Mouse (Mus musculus) midbrain, embryonic 14.5 days (tissue): Measurements from ENCODE around the gene Syt8. TPM values are rescaled to one million over a fixed set of nuclear protein-coding genes. Genes with fewer than 3 reads are reported as not detected.

Experiments used
- ATAC-seq: fragments of 200-750 bp; cut with Nextera tagmentation; 2 replicates; pipeline ENCODE4 v1.8.0; 2017; ENCODE audit warnings: moderate number of reproducible peaks, moderate library complexity; ENCODE audit not compliant: low FRiP score, low TSS enrichment
- DNase-seq: peaks from one replicate; pipeline ENCODE4 v3.0.0-alpha.2; 2015
- H3K27ac ChIP-seq: fragments of 300-500 bp; sonication (generic); replicated peaks from 2 replicates; pipeline ENCODE4 v1.5.1; 2014; ENCODE audit warnings: mild to moderate bottlenecking, low read depth, low read length, moderate library complexity
- H3K27me3 ChIP-seq: fragments of 300-500 bp; sonication (generic); 2 replicates; pipeline ENCODE4 v1.6.1; 2014; ENCODE audit warnings: low read length, control low read depth, mixed read lengths; ENCODE audit not compliant: control insufficient read depth, insufficient read depth
- H3K36me3 ChIP-seq: fragments of 300-500 bp; sonication (generic); 2 replicates; pipeline ENCODE4 v1.6.1; 2014; ENCODE audit warnings: low read length, control low read depth; ENCODE audit not compliant: control insufficient read depth, insufficient read depth
- H3K4me1 ChIP-seq: fragments of 300-500 bp; sonication (generic); 2 replicates; pipeline ENCODE4 v1.6.1; 2014; ENCODE audit warnings: mild to moderate bottlenecking, antibody characterized with exemption, low read length, control low read depth; ENCODE audit not compliant: control insufficient read depth, insufficient read depth
- H3K4me2 ChIP-seq: fragments of 300-500 bp; sonication (generic); 2 replicates; pipeline ENCODE4 v1.6.1; 2014; ENCODE audit warnings: mild to moderate bottlenecking, low read length, moderate library complexity
- H3K4me3 ChIP-seq: fragments of 300-500 bp; sonication (generic); replicated peaks from 2 replicates; pipeline ENCODE4 v1.5.1; 2014; ENCODE audit warnings: low read depth, low read length
- H3K9ac ChIP-seq: fragments of 300-500 bp; sonication (generic); replicated peaks from 2 replicates; pipeline ENCODE4 v1.6.1; 2014; ENCODE audit warnings: mild to moderate bottlenecking, low read length, moderate library complexity
- H3K9me3 ChIP-seq: fragments of 300-500 bp; sonication (generic); 2 replicates; pipeline ENCODE4 v1.6.1; 2016; ENCODE audit warnings: low read length, control low read depth, mixed read lengths; ENCODE audit not compliant: control insufficient read depth
- WGBS: fragments of 180-500 bp; shearing (Covaris S2); extraction: QIAGEN DNeasy Blood & Tissue Kit; methylation state at CpG from one replicate; pipeline ENCODE4 v1.1.7; 2014; 5-methylcytosine and 5-hydroxymethylcytosine counted together
- polyA plus RNA-seq: library from polyadenylated mRNA; unstranded; fragments of >200 nt; fragmentation: Nextera tagmentation; extraction: Ambion mirVana; gene quantifications from 2 replicates; pipeline ENCODE4 v1.2.1, GENCODE M21; 2014

The Syt8 gene
- polyA plus RNA-seq, 1 experiment from 2014 or later = not detected

- Histone ChIP-seq H3K36me3 (no peaks in the 10 kb centered on the region), H3K9ac (no peak overlapping the region), H3K27ac (no peak overlapping the region), H3K27me3 (no peaks in the 10 kb centered on the region), H3K4me3 (no peak overlapping the region), H3K9me3 (no peaks in the 10 kb centered on the region), H3K4me1 (no peaks in the 10 kb centered on the region), H3K4me2 (no peak overlapping the region)
- DNase-seq (no peak), ATAC-seq (no peak)
- 86% methylated on average over 6 of the region's 6 CpGs for WGBS
Measured at GRCm38 (mm10) chr7:142445324-142445723, 10.7 kb downstream of the Syt8 start.

DNA sequence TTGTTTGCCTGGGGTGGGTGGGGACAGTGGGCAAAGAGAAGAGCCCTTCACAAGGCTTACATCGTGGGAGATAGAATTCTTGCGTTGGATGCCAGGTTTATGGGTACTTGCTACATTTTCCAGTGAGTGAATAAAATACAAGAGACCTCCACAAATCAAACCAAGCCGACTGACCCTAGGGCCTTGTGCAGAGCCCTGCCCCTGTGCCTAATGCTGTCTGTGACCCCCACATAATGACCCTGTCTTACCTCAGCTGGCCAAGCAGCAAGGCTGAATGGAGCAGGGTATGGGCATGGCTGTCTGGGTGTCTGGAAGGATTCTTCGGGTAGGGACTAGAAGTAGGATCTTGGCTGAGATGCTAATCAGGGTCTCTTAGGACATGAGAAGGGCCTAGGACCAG, 11.6 kb downstream of the Syt8 start:
- Histone ChIP-seq H3K4me1 (no peaks in the 10 kb centered on the region), H3K36me3 (no peaks in the 10 kb centered on the region), H3K4me3 (no peak overlapping the region), H3K9me3 (no peaks in the 10 kb centered on the region), H3K4me2 (no peak overlapping the region), H3K27ac (no peak overlapping the region), H3K9ac (no peak overlapping the region), H3K27me3 (no peaks in the 10 kb centered on the region)
- WGBS = 94% methylated on average over 4 of the region's 4 CpGs
- no peak for DNase-seq
- ATAC-seq = no peak

DNA sequence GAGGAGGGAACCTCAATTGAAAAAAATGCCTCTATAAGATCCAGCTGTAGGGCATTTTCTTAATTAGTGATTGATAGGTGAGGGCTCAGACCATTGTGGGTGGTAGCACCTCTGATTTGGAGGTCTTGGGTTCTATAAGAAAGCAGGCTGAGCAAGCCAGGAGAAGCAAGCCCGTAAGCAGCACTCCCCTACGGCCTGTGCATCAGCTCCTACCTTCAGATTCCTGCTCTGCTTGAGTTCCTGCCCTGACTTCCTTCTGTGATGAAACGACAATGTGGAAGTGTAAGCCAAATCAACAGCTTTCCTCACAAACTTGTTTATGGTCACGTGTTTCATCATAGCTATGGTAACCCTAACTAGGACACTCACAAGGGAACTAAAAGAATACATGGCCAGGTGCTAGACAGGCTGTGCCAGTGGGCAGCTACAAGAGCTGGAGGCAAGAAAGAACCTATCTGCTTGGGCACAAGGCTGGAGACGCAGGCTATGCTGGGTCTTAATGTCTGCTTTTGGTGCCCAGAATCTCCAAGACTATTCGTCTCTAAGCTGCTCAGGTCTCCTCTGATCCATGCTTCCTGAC, 14.5 kb downstream of the Syt8 start:
- H3K4me1 ChIP-seq = no peaks in the 10 kb centered on the region
- ATAC-seq = no peak
- no peak for DNase-seq
- H3K4me2 ChIP-seq = no peak overlapping the region
- no peaks in the 10 kb centered on the region for H3K36me3 ChIP-seq
- H3K9ac ChIP-seq = no peak overlapping the region
- no peaks in the 10 kb centered on the region for H3K27me3 ChIP-seq
- no peak overlapping the region for H3K4me3 ChIP-seq
- WGBS = 82% methylated on average over 6 of the region's 6 CpGs
- no peak overlapping the region for H3K27ac ChIP-seq
- no peaks in the 10 kb centered on the region for H3K9me3 ChIP-seq

GRCm38 (mm10) chr7:142454706-142455105, 20.1 kb downstream of the Syt8 start:
- ATAC-seq (no peak), DNase-seq (no peak)
- no peak overlapping the region for H3K4me2 ChIP-seq
- H3K36me3 ChIP-seq = no peaks in the 10 kb centered on the region
- WGBS = 22% methylated on average over 1 of the region's 1 CpGs
- no peak overlapping the region for H3K4me3 ChIP-seq
- H3K9ac ChIP-seq = no peak overlapping the region
- H3K27me3 ChIP-seq = no peaks in the 10 kb centered on the region
- H3K9me3 ChIP-seq = no peaks in the 10 kb centered on the region
- no peak overlapping the region for H3K27ac ChIP-seq
- peaks cover 10% of the 10 kb centered on the region; the same call in 1 of the 2 replicates for H3K4me1 ChIP-seq

GRCm38 (mm10) chr7:142455251-142455650, 20.6 kb downstream of the Syt8 start:
- no peak for DNase-seq
- WGBS = 64% methylated on average over 2 of the region's 2 CpGs
- H3K9me3 ChIP-seq = no peaks in the 10 kb centered on the region
- H3K4me1 ChIP-seq = peaks cover 10% of the 10 kb centered on the region; the same call in 1 of the 2 replicates
- no peak overlapping the region for H3K9ac ChIP-seq
- H3K27me3 ChIP-seq = no peaks in the 10 kb centered on the region
- H3K4me2 ChIP-seq = no peak overlapping the region
- no peak overlapping the region for H3K27ac ChIP-seq
- no peak for ATAC-seq
- H3K4me3 ChIP-seq = no peak overlapping the region
- no peaks in the 10 kb centered on the region for H3K36me3 ChIP-seq

- Histone ChIP-seq H3K4me1 (peaks cover 10% of the 10 kb centered on the region; the same call in 1 of the 2 replicates), H3K27ac (no peak overlapping the region; the same call in 1 of the 2 replicates), H3K9me3 (no peaks in the 10 kb centered on the region), H3K4me3 (no peak overlapping the region), H3K9ac (no peak overlapping the region), H3K36me3 (no peaks in the 10 kb centered on the region), H3K4me2 (no peak overlapping the region), H3K27me3 (no peaks in the 10 kb centered on the region)
- DNase-seq (no peak), ATAC-seq (no peak)
- 67% methylated on average over 3 of the region's 3 CpGs for WGBS
Measured at GRCm38 (mm10) chr7:142456806-142457205, 22.2 kb downstream of the Syt8 start.

DNA sequence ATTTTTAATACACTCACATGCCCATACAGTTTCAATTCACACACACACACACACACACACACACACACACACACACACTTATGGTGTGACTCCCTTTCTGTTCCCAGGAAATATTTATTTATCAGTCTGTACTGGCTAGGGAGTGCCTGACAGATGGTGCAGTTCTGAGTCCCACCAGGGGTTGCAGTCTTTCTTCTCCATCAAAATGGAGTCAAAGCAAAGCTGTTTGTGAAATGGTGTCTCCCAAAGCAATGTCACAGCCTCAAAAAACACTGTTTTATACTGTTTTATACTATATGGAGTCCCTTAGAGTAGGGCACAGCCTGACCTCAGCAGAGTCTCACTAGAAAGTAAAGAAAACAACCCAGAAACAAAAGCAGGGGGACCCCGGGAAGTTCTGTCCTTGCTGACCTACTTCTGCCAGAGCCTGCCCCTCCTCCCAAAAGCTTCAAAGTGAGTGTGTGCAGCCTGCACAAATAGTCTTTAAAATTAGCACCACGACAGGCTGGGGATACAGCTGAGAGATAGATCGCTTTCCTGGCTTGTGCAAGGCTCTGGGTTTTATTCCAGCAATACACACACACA, 22.7 kb downstream of the Syt8 start:
- H3K27me3 ChIP-seq = no peaks in the 10 kb centered on the region
- DNase-seq (peak; percentile 71), ATAC-seq (no peak)
- WGBS = 35% methylated on average over 3 of the region's 3 CpGs
- H3K4me1 ChIP-seq = peaks cover 10% of the 10 kb centered on the region; the same call in 1 of the 2 replicates
- peak overlapping the region; percentile 60; the same call in 1 of the 2 replicates for H3K27ac ChIP-seq
- H3K9me3 ChIP-seq = no peaks in the 10 kb centered on the region
- H3K4me2 ChIP-seq = no peak overlapping the region
- H3K4me3 ChIP-seq = no peak overlapping the region
- H3K9ac ChIP-seq = no peak overlapping the region
- H3K36me3 ChIP-seq = no peaks in the 10 kb centered on the region

DNA sequence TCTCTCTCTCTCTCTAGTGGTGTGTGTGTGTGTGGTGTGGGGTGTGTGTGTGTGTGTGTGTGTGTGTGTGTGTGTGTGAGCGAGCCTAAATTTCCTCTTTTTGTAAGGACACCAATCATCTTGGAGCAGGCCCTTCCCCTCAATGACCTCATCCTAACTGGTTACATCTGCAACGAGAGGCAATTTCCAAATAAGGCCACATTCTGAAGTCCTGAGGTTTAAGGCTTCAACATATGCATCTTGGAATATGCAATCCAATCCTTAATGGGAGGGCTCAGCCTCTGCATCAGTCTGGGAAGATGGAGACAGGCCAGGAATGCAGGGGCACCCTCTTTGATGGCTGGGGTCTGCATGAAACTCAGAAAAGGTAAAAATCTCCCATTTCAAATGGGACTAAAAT, 23.4 kb downstream of the Syt8 start:
- Histone ChIP-seq H3K27ac (peak overlapping the region; percentile 60; the same call in 1 of the 2 replicates), H3K27me3 (no peaks in the 10 kb centered on the region), H3K36me3 (no peaks in the 10 kb centered on the region), H3K4me1 (peaks cover 10% of the 10 kb centered on the region; the same call in 1 of the 2 replicates), H3K4me3 (no peak overlapping the region), H3K9ac (no peak overlapping the region), H3K4me2 (no peak overlapping the region), H3K9me3 (no peaks in the 10 kb centered on the region)
- DNase-seq (no peak), ATAC-seq (no peak)
- WGBS = 71% methylated on average over 2 of the region's 2 CpGs

- Histone ChIP-seq H3K27ac (no peak overlapping the region), H3K4me2 (no peak overlapping the region), H3K9me3 (no peaks in the 10 kb centered on the region), H3K36me3 (no peaks in the 10 kb centered on the region), H3K4me1 (peaks cover 10% of the 10 kb centered on the region; the same call in 1 of the 2 replicates), H3K27me3 (no peaks in the 10 kb centered on the region), H3K4me3 (no peak overlapping the region), H3K9ac (no peak overlapping the region)
- DNase-seq (no peak), ATAC-seq (no peak)
- WGBS = 91% methylated on average over 5 of the region's 5 CpGs
Measured at GRCm38 (mm10) chr7:142458676-142459298, 24.1 kb downstream of the Syt8 start.
